Mouse (Mus musculus) heart, adult 2 months (tissue): Measurements from ENCODE around the gene Tas2r143.

Experiments
- CTCF ChIP-seq: fragments of 200-600 bp; IDR thresholded peaks from 2 replicates; pipeline ENCODE4 v1.8.1; 2022; ENCODE audit warnings: antibody characterized with exemption, mild to moderate bottlenecking, moderate library complexity
- POLR2A ChIP-seq: fragments of 200-500 bp; IDR thresholded peaks from 2 replicates; pipeline ENCODE4 v1.6.1; 2011; ENCODE audit warnings: mild to moderate bottlenecking, low read depth, low read length, control low read depth; ENCODE audit not compliant: insufficient read depth

GRCm38 (mm10) chr6:42376016-42376415, 24.0 kb upstream of the Tas2r143 start:
- TF ChIP-seq CTCF (no peak), POLR2A (no peak)
